Mouse (Mus musculus) lung, postnatal 14 days (tissue): ENCODE data around the gene Tmem174.

Experiments
- DNase-seq: peaks from one replicate; pipeline ENCODE4 v3.0.0; 2021

Gene Tmem174

GRCm38 (mm10) chr13:98632306-98632942, 4.8 kb downstream of the Tmem174 start:
- no peak for DNase-seq

- no peak for DNase-seq
These were observed 5.9 kb downstream of the Tmem174 start for GRCm38 (mm10) chr13:98631105-98631838.

GRCm38 (mm10) chr13:98626736-98627135, 10.5 kb downstream of the Tmem174 start:
- DNase-seq: no peak

- DNase-seq: no peak
These were observed 12.7 kb downstream of the Tmem174 start for GRCm38 (mm10) chr13:98624506-98624905.

- DNase-seq: no peak
These were observed 14.2 kb downstream of the Tmem174 start for GRCm38 (mm10) chr13:98622881-98623549.

GRCm38 (mm10) chr13:98617429-98618067, 19.7 kb downstream of the Tmem174 start:
- no peak for DNase-seq

- DNase-seq: no peak
These were observed 29.2 kb downstream of the Tmem174 start for GRCm38 (mm10) chr13:98607885-98608477.

GRCm38 (mm10) chr13:98603799-98604198, 33.4 kb downstream of the Tmem174 start:
- no peak for DNase-seq

GRCm38 (mm10) chr13:98596746-98597145, 40.5 kb downstream of the Tmem174 start:
- DNase-seq: peak; percentile 19

GRCm38 (mm10) chr13:98594726-98595141, 42.5 kb downstream of the Tmem174 start:
- DNase-seq: no peak

GRCm38 (mm10) chr13:98593938-98594539, 43.2 kb downstream of the Tmem174 start:
- DNase-seq: no peak

- DNase-seq: no peak
These were observed 45.8 kb downstream of the Tmem174 start for GRCm38 (mm10) chr13:98591406-98591805.

- DNase-seq: no peak
These were observed 46.4 kb downstream of the Tmem174 start for GRCm38 (mm10) chr13:98590693-98591389.

- no peak for DNase-seq
These were observed 47.6 kb downstream of the Tmem174 start for GRCm38 (mm10) chr13:98589572-98589971.

GRCm38 (mm10) chr13:98588951-98589501, 48.2 kb downstream of the Tmem174 start:
- peak; percentile 87 for DNase-seq

- DNase-seq: no peak
These were observed 48.7 kb downstream of the Tmem174 start for GRCm38 (mm10) chr13:98588480-98588879.

- no peak for DNase-seq
These were observed 49.6 kb downstream of the Tmem174 start for GRCm38 (mm10) chr13:98587639-98588038.

- no peak for DNase-seq
These were observed 50.2 kb downstream of the Tmem174 start for GRCm38 (mm10) chr13:98586817-98587575.
